Mouse (Mus musculus) heart, adult 18-20 months (tissue): ENCODE results near the gene Gm10644. TPM values are rescaled to one million over a fixed set of nuclear protein-coding genes. Genes with fewer than 3 reads are reported as not detected.
"Not testable (repeated sequence)": the region's sequence is repeated elsewhere in the genome, so short reads cannot be mapped to it uniquely, and the experiment has no call there.

Experiments
- DNase-seq, 2 experiments: peaks; one replicate each; pipeline ENCODE4 v3.0.0; 2021 to 2022; ENCODE audit warnings: mixed read lengths in 1 of 2
- long read RNA-seq, 2 experiments: library from polyadenylated mRNA; stranded (forward); transcript quantifications; one replicate each; pipeline ENCODE4 v2.0.0; 2021
- total RNA-seq, 2 experiments: library from RNA; stranded (reverse); gene quantifications; 2 replicates each; pipeline ENCODE4 v1.2.3; 2021

Gm10644 gene
- 1 to 10 TPM; 1.4 to 1.7 TPM for total RNA-seq
- long read RNA-seq, experiment 1, partial matches to known transcripts = 1 of 6 reads
- long read RNA-seq, experiment 1, other reads (novel, unspliced or antisense) = 5 of 6 reads
- long read RNA-seq, experiment 2, partial matches to known transcripts = 0 of 3 reads
- long read RNA-seq, experiment 2, other reads (novel, unspliced or antisense) = 3 of 3 reads

- DNase-seq = peak; percentile 96 to 99
Measured at GRCm38 (mm10) chr8:83955106-83955957, at the start of gene Gm10644, which contains the start of gene Asf1b. TSS of gene Gm10644 (minus strand) at chr8:83955205. TSS of gene Asf1b (plus strand) at chr8:83955507.

- DNase-seq = peak; percentile 96 to 97
Measured at GRCm38 (mm10) chr8:84004533-84005201, 49.7 kb upstream of the Gm10644 start.

GRCm38 (mm10) chr8:84003612-84004246, 48.7 kb upstream of the Gm10644 start:
- no peak for DNase-seq

- no peak for DNase-seq
Measured at GRCm38 (mm10) chr8:84002957-84003611, 48.1 kb upstream of the Gm10644 start.

GRCm38 (mm10) chr8:84001281-84002000, 46.4 kb upstream of the Gm10644 start, which contains the start of gene 1700067K01Rik:
TSS of gene 1700067K01Rik (plus strand) at chr8:84001502.
- DNase-seq = no peak

- no peak for DNase-seq
Measured at GRCm38 (mm10) chr8:83999825-84000224, 44.8 kb upstream of the Gm10644 start.

- no peak for DNase-seq
Measured at GRCm38 (mm10) chr8:83999057-83999705, 44.2 kb upstream of the Gm10644 start.

GRCm38 (mm10) chr8:83998231-83999056, 43.4 kb upstream of the Gm10644 start:
- DNase-seq = peak; percentile 64 to 67

GRCm38 (mm10) chr8:83997511-83998141, 42.6 kb upstream of the Gm10644 start, which contains the start of gene Samd1:
TSS of gene Samd1 (plus strand) at chr8:83997672.
- peak; percentile 54 to 64 for DNase-seq

- peak; percentile 90 to 95 for DNase-seq
Measured at GRCm38 (mm10) chr8:83996567-83997505, 41.8 kb upstream of the Gm10644 start.

- DNase-seq = no peak
Measured at GRCm38 (mm10) chr8:83995973-83996372, 41.0 kb upstream of the Gm10644 start.

GRCm38 (mm10) chr8:83994030-83994429, 39.0 kb upstream of the Gm10644 start:
- DNase-seq = no peak

- DNase-seq = no peak
Measured at GRCm38 (mm10) chr8:83992488-83992887, 37.5 kb upstream of the Gm10644 start.

- DNase-seq = no peak
Measured at GRCm38 (mm10) chr8:83990170-83990569, 35.2 kb upstream of the Gm10644 start.

- peak in 1 of 2 experiments; percentile 49 for DNase-seq
Measured at GRCm38 (mm10) chr8:83989243-83989642, 34.2 kb upstream of the Gm10644 start.

GRCm38 (mm10) chr8:83983222-83983621, 28.2 kb upstream of the Gm10644 start:
- not testable (repeated sequence) for DNase-seq

- DNase-seq = no peak
Measured at GRCm38 (mm10) chr8:83982449-83982848, 27.4 kb upstream of the Gm10644 start.

- no peak for DNase-seq
Measured at GRCm38 (mm10) chr8:83981533-83981932, 26.5 kb upstream of the Gm10644 start.
